Mouse (Mus musculus) bone marrow macrophage, adult 2 months (primary cell): ENCODE measurements at regions not wholly inside any gene's neighbourhood (a gene's known extent, or its start where the extent isn't known, plus 50 kb on each side); places are given as distances from the start of the nearest gene placed in this dataset.

Source experiments
- H3K27ac ChIP-seq: 2 replicates; pipeline ENCODE4 v1.5.1; 2012; ENCODE audit warnings: low read depth, low read length; ENCODE audit not compliant: insufficient read depth
- H3K4me1 ChIP-seq: 2 replicates; pipeline ENCODE4 v1.6.1; 2012; ENCODE audit warnings: low read length; ENCODE audit not compliant: control insufficient read depth, insufficient read depth
- H3K4me3 ChIP-seq: 2 replicates; pipeline ENCODE4 v1.5.1; 2012; ENCODE audit warnings: mild to moderate bottlenecking, low read length, moderate library complexity; ENCODE audit not compliant: insufficient read depth
- CTCF ChIP-seq: IDR thresholded peaks from 2 replicates; pipeline ENCODE4 v1.5.1; 2012; ENCODE audit warnings: low read depth, mild to moderate bottlenecking, low read length, moderate library complexity
- POLR2A ChIP-seq: IDR thresholded peaks from 2 replicates; pipeline ENCODE4 v1.6.1; 2012; ENCODE audit warnings: mild to moderate bottlenecking, low read depth, low read length, borderline replicate concordance

DNA sequence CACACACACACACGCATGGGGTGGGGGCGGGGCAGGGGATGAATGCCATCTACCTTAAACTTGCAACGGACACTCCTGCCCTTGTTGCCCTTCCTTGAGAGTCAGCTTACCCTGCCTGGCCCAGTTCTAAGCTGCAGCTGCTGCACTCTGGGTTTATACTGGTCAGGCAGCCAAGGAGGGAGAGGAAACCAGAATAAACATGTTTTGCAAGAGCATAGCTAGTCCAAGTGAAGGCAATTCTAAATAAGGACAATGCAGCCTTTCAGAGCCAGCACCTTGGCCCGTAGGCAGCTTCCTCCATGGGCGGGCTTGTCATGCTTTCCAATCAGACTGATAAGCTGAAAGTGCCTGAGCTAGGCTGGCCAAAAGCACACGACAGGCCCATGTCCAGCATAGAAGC lies 73.7 kb upstream of the Fggy start:
- Histone ChIP-seq H3K4me1 (peaks cover 5% of the 10 kb centered on the region; the same call in 1 of the 2 replicates), H3K27ac (no peak overlapping the region), H3K4me3 (no peak overlapping the region)
- no peak for TF ChIP-seq CTCF
- no peak for TF ChIP-seq POLR2A

DNA sequence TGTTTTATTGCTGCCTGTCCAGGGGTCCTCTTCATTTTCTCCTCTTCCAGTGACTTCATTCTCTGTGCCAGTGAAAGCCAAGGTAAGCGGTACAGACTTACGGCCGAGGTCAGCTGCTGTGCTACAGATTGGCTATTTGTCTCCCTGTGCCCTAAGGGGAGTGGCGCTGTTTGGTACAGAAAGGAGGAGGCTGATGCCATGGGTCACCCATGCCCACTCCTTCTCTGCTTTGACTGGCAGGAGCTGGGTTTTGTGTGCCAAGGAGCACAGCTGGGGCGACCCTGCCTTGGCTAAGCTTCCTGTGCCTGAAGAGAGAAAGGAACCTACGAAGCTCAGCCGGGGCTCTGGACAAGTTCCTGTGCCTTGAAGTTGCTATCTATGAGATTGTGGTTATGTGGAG lies 70.0 kb upstream of the Fggy start:
- peaks cover 2% of the 10 kb centered on the region; the same call in 1 of the 2 replicates for H3K4me1 ChIP-seq
- H3K27ac ChIP-seq: no peak overlapping the region
- H3K4me3 ChIP-seq: no peak overlapping the region
- TF ChIP-seq POLR2A: no peak
- TF ChIP-seq CTCF: no peak

DNA sequence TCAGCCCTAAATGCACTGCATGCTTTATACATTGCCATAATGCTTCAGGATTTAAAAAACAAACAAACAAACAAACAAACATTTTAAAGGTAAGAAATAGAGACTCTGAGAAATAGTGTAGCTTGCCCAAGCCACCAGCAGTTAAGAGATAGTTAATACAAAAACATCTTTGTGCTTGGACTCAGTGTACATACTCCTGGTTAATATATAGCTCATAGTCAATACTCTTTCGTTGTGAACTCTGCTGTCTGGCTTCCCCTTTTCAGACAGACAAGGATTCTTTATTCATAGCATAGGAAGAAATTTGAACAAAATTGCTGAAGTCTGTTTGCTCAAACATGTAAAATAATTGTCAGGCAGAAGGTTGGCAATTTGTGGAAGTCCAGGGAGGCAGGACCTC lies 69.3 kb upstream of the Fggy start:
- no peak overlapping the region for H3K27ac ChIP-seq
- no peak for TF ChIP-seq CTCF
- TF ChIP-seq POLR2A: no peak
- no peak overlapping the region for H3K4me3 ChIP-seq
- H3K4me1 ChIP-seq: no peaks in the 10 kb centered on the region

DNA sequence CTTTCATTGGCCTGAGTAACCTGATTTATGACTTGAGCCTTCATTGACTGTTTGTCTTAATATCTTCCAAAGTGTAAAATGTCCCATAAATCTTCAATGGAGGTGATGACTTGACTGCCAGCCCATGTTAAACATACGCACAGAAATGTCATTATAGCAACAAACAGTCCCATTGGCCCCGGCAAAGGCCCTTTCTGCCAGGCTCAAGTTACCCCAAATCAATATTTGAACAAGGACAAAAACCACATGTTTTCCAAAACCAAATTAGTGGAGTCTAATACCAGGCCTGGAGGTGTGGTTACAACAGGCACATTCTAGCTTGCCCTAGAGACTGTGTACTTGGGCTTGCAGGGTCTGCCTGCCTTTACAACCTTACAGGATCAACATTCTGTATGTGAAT lies 68.2 kb upstream of the Fggy start:
- no peak overlapping the region for H3K4me3 ChIP-seq
- H3K4me1 ChIP-seq: peaks cover 2% of the 10 kb centered on the region; the same call in 1 of the 2 replicates
- no peak for TF ChIP-seq CTCF
- no peak for TF ChIP-seq POLR2A
- no peak overlapping the region for H3K27ac ChIP-seq

DNA sequence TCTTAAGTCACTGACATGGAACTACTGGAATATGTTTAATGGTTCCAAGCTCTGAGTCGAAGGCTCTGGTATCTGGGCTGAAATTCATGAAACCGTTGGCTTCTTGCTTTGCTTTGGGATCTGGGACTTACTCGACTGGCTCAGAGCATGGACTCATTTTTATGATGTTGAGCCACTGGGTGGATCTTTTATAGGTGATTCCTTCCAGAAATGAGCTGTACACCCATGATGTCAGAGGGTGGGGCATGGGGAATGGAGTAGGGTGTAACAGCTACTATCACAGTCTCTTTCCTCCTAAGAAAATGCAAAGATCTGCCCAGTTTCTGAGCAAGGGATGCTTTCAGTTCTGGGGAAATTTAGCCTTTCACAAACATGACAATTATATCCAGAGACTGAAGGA lies 57.0 kb upstream of the Fggy start:
- H3K27ac ChIP-seq: no peak overlapping the region
- TF ChIP-seq POLR2A: no peak
- TF ChIP-seq CTCF: no peak
- no peak overlapping the region for H3K4me3 ChIP-seq
- H3K4me1 ChIP-seq: no peaks in the 10 kb centered on the region

DNA sequence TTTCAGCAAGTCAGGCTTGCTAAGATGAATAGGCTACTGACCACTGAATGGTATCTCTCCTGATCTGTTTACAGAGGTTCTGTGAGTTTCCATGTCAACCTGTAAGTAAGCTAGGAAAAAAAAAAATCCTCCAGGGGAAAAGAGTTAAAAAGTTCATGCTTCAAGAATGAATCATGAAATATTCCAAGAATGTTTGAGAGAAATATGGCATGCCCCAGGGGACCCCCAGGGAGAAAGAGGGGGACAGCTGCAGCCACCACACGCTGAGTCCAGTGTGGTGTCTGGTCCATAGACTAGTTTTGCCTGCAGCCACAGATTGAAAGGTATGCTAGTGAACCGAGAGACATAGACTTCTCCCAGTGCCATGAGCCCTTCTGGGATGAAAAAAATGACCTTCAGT lies 56.1 kb upstream of the Fggy start:
- no peak overlapping the region for H3K27ac ChIP-seq
- no peak for TF ChIP-seq POLR2A
- no peak for TF ChIP-seq CTCF
- no peak overlapping the region for H3K4me3 ChIP-seq
- H3K4me1 ChIP-seq: no peaks in the 10 kb centered on the region

DNA sequence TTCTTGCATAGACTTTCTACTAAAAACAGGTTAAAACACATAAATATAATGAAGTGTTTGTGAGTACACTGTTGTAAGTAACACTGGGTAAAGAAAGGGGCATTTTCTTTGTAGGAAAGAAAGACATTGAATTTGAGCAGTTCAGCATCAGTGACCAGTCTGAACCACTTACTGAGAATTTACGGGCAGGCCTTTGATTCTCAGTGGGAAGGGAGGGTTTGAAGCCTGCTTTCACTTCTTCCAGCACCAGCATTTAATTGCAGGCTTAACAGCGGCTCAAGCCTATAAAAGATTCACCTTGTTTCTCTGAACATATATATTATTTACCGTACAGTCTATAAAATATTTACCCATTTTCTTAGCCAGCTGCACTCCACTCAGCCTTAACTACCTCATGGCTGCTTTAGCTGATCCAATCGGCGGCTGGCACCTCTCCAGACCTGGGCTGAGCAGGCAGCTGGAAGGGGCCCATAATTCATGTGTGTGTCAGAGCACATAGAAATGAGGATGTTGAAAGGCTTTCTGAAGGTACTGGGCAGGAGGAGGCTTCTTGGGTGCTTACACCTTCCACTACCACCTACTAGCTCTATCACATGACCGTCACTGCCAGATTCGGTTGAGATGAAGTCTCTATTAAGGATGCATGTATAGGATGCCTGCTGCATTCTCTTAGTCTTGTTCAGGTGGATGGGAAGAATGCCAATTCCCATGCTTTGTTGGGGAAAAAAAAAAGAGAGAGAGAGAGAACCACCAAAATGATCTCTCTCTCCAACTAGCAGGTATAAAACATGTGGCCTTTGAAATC lies 50.0 kb upstream of the Fggy start:
- Histone ChIP-seq H3K4me3 (no peak overlapping the region), H3K4me1 (no peaks in the 10 kb centered on the region), H3K27ac (no peak overlapping the region)
- TF ChIP-seq POLR2A: no peak
- TF ChIP-seq CTCF: no peak
